Mouse (Mus musculus) lung, postnatal 36 days (tissue): ENCODE data around the gene Fam8a1.
A peak's percentile ranks its signal among the peaks of the same experiment; 100 is the strongest.

Experiments
- DNase-seq: peaks from one replicate; pipeline ENCODE4 v3.0.0; 2022; ENCODE audit warnings: mixed read lengths

Gene Fam8a1

GRCm38 (mm10) chr13:46669048-46669619 is at the start of gene Fam8a1:
Gene Fam8a1 (plus strand): TSS chr13:46669522.
- peak; percentile 94 for DNase-seq

DNA sequence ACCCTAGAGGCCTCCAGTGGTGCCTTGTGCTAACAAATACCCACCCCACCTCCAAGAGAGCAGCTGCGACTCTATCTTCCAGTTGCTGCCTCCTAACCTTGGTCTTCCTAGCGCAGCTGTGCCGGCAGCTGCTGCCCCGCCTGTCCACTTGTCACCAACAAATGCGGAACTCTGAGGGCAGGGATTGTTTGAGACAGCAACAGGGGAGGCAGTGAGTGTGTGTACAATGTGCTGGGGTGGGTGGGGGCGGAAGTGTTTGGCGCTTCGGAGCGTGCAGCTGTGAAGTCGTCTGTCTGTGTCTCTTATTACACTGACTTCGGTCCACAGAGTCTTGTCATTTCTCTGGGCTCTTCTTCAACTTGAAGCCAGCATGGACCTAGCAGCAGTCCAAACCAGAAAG is 49.7 kb upstream of the Fam8a1 start:
- peak; percentile 40 for DNase-seq

DNA sequence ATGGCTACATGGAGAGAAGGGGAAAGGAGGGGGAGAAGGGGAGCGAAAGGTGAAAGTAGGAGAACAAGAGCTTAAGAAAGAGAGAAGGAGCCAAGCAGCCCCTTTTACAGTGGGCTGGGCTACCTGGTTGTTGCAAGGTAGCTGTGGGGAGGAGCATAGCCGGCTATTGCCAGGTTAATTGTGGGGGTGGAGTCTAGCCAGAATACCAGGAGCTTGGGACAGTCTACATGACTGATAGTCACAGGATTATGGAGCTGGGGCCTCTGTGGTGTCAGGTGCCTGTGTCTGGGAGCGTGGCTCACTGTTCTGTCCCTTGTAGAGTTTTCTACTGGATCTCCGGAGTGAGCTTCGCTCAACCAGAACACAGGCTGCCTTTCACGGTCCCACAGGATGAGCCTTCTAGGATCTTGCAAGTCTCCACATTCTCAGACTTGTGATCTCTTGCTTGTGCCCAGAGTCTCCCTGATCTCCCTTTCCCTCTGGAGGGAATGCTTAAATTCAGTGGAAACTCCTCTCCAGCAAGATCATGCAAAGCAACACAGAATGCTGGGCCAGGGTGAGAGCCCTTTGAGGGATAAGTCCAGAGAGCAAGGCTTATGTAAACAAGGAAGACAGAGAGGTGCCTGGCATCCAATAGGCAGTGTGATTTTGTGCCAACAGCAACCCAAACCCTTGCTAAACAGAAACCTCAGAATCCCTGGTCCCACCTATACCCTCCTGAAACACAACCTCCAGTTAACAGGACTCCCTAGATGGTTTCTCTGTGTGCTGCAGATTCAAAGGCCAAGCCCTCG is 48.2 kb upstream of the Fam8a1 start:
- no peak for DNase-seq

GRCm38 (mm10) chr13:46626608-46627007 is 42.7 kb upstream of the Fam8a1 start:
- no peak for DNase-seq

DNA sequence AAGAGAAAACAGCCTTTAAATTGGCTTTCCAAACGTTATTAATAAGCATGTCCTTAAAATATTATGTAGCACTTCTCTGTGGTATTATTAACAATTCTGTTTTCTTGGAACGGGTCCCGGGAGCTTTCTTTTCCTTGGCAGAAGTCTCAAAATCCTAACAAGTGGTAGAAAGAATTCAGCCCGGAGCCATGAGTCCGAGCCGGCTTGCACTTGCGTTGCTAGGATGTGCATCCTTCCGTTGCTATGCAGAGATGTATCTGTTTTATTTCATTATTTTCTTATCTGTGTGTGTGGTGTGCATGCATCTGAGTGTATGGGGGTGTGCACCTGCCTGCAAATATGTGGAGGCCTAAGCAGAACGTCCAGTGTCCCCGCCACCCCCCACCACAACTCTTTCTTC is 41.5 kb upstream of the Fam8a1 start:
- peak; percentile 42 for DNase-seq

DNA sequence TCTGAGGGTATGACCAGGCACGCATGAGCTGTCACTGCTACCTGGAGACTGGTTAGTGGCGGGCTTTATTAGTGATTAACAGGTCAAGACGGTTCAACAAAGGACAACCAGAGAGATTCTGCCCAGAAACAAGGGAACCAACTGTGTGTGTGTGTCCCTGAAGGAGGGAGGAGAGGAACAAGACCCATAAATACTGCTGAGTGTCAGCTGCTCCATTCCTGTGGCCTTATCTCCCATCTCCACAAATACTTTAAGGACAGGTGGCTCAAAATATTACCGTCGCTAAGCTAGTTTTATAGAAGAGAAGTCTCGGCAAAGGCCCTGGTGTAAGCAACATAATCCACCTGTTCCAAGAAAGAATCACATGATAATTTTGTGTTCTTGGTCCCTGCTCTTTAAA is 39.9 kb upstream of the Fam8a1 start:
- DNase-seq = no peak

DNA sequence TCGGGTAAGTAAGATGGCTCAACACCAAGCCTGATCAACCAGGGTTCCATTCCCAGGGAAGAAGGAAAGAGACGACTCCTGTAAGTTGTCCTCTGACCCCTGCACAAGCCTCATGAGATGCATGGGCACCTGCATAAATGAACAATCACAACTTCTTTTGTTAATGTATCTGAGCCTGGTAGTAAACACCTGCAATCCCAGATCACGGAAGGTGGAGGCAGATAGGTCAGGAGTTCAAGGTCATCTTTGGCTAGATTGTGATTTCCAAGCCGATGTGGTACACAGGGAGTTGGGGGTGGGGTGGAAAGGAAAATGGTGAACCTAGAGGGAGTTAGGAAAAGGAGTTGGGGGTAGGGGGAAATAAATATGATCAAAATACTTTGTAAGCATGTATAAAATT is 36.5 kb upstream of the Fam8a1 start:
- DNase-seq = no peak

DNA sequence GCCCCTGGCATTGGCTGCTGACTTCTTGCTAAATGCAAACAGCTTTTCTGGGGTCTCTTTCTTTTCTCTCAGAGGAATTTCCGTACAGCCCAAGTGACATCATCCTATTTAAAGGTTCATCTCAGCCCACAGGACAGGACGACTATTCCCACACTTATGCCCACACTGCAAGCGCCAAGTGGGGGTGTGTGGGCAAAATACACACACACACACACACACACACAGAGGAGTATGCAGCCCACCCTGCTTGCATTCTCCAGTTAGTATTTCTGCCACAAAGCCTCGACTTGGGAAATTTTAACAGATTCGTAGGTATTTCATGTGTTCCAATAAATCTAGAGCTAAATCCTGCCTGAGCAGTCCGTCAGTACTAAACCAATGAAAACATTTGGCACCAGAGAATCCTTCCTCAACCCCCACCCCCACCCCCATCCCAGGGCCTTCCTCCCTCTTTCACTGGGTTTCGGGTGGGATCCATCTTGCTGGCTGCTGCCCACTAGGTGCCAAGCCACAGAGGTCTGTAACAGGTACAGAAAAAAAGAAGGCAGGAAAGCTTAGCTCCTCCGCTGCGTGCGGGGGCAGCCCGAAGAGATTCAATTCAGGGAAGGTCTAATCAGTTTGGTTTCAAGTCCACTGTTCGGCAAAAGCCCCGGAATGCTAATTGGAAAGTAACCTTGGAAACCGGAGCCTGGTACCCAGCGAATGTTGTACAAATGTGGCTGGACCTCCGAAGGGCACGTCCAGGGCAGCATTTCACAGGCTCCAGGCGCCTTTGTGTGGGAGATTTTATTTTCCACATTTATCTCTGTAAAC is 35.8 kb upstream of the Fam8a1 start:
- DNase-seq = no peak

DNA sequence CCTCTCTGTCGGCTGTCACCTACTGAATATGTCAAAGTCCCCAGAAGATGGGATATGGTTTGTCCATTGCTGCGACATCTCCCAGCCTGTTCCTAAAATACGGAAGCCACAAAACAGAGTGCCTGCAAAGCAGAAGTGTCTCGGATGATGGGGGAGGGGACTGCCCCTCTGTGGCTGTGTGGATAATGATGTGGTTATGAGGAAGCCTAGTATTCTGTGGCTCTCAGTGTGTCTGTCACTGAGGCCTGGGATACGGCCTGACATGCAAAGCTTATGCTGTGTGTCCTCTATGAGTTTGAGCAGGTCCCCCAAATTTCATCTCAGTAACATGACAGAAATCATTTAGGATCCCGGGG is 35.2 kb upstream of the Fam8a1 start:
- DNase-seq = peak; percentile 25

GRCm38 (mm10) chr13:46640608-46641468 is 28.5 kb upstream of the Fam8a1 start:
- DNase-seq = no peak

DNA sequence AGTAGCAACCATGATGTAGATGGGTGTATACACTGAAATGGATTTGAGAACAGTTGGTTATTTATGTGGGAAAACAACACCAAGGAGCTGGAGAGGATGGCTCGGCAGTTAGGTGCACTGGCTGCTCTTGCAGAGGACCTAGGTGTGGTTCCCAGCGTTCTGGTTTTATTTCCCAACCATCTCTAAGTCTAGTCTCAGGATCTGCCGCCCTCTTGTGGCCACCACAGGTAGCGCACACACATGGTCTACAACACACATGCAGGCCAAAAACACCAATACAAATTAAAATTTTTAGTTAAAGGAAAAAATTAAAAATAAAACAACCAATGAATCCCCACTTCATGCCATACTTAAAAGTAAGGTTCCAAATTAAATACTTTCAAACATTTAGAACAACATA is 27.0 kb upstream of the Fam8a1 start:
- no peak for DNase-seq

DNA sequence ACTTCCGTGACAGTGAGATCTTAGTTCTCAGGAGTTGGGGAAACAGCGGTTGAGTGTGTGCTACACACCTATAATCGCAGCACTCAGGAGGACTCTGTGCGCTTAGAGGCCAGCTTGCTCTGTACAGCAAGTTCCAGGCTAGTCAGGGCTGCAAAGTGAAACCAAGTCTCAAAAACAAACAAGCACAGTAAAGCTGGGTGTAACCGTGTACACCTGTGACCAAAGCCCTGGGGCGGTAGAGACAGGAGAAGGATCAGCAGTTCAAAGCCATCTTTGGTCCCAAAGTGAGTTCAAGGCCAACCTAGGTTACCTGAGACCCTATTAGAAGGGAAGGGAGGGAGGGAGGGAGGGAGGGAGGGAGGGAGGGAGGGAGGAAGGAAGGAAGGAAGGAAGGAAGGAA is 25.1 kb upstream of the Fam8a1 start:
- no peak for DNase-seq

DNA sequence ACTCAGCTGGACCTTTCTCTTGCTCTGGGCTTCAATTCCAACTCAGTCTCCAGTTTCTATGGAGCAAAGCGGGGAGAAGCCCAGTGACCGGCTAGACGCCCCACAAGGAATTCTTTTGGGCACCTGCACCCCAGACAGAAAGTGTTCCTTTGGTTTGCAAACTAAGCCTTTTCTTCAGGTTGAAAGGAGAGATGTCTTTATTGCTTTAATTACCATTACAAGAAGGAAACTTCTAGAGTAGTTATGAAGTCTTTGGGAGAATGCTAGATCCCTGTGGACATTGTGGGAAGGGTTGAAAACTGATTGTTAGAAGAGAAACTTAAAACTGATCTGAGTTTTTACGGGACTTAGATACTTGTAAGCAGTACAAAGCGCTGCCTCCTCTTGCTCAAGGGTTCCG is 23.8 kb upstream of the Fam8a1 start:
- DNase-seq = no peak

DNA sequence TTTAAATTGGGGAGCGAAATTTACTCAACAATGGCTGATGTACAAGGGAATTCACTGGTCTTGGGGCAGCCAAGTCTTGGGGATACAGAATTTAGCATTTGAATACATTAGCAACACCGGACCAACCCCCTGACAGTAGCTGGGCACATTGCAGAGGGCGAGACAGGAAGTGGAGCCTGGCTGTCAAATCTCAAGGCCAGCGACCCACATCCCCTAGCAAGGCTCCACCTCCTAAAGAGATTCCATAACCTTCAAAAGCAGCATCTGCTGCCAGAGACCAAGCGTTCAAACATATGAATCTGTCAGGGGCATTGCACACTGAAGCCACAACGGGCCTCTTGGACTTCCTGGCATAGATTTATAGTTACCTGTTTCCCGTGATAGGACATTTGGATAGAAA is 17.5 kb upstream of the Fam8a1 start:
- no peak for DNase-seq

- no peak for DNase-seq
These were observed 16.7 kb upstream of the Fam8a1 start for GRCm38 (mm10) chr13:46652671-46653070.

DNA sequence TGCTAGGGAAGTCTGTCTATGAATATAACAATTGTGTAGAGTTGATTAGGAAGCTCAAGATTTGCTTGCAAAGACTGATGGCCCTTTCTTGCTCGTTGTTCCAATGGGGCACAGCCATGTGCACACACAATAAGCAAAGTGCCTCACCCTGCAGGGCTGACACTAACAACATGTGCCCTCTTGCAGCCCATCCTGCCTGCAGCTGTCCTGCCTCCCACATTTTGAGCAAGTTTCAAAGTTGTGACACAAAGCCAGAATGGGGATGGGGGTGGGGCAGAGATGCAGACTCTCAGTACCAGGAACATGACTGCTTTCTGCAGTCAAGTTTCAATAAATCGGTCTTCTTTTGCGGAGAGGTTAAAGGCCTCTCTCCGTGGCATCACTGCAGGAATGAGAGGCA is 15.7 kb upstream of the Fam8a1 start:
- no peak for DNase-seq

DNA sequence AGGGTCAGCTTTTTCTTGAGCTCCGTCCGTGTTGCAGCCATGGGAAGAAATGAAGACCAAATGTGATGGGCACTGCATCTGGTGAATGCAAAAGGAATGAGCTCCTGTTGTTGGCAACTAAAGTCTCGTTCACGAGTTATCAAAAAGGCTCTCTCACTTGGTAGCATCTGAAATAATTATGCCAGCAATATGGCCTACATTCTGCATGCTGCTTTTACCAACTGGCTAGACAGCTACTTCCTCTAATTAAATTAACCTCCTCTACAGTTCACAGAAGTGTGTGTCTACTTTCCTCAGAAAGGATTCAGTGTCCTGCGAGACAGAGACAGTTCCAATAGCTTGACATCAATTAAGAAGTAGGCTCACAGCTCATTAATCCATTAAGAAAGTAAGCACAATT is 14.8 kb upstream of the Fam8a1 start:
- DNase-seq = no peak

GRCm38 (mm10) chr13:46659211-46659610 is 10.1 kb upstream of the Fam8a1 start:
- DNase-seq = no peak

- DNase-seq = peak; percentile 47
These were observed 5.8 kb upstream of the Fam8a1 start for GRCm38 (mm10) chr13:46663461-46663964.

DNA sequence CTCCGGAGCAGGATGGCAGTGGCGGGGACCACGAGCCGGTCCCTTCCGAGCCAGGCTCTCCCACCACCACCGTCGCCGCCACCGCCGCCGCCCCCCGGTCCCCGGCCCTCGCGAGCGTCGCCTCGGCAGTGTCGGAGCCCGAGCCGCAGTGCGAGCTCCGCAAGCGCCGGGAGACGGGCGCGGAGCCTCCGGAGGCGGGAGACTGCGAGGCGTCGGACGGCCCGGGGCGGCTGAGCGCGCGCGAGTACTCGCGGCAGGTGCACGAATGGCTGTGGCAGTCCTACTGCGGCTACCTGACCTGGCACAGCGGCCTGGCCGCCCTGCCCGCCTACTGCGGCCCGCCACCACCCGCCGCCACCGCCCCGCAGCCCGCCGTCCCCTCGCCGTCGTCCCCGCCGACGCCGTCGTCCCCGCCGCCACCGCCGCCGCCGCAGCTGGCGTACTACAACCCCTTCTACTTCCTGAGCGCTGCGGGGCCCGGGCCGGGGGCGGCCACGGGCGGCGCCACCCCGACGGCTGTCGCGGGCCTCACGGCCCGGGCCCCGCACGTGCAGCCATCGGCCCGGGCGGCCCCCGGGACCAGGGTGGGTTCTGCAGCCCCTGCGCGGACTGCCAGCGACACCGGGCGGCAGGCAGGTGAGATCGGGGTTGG is 424 bp downstream of the Fam8a1 start:
- DNase-seq = peak; percentile 18

GRCm38 (mm10) chr13:46670514-46670913 is 1.2 kb downstream of the Fam8a1 start:
- DNase-seq = no peak

GRCm38 (mm10) chr13:46674601-46675000 is 5.3 kb downstream of the Fam8a1 start:
- DNase-seq = no peak
